Mouse (Mus musculus): Measurements from ENCODE around the gene Minos1.

Minos1 gene

GRCm38 (mm10) chr4:139130701-139131549, at the start of gene Minos1:
Gene Minos1, minus strand, starts transcription at chr4:139131113.
- peak; percentile 89 for DNase-seq (ENCODE audit: low read depth)

DNA sequence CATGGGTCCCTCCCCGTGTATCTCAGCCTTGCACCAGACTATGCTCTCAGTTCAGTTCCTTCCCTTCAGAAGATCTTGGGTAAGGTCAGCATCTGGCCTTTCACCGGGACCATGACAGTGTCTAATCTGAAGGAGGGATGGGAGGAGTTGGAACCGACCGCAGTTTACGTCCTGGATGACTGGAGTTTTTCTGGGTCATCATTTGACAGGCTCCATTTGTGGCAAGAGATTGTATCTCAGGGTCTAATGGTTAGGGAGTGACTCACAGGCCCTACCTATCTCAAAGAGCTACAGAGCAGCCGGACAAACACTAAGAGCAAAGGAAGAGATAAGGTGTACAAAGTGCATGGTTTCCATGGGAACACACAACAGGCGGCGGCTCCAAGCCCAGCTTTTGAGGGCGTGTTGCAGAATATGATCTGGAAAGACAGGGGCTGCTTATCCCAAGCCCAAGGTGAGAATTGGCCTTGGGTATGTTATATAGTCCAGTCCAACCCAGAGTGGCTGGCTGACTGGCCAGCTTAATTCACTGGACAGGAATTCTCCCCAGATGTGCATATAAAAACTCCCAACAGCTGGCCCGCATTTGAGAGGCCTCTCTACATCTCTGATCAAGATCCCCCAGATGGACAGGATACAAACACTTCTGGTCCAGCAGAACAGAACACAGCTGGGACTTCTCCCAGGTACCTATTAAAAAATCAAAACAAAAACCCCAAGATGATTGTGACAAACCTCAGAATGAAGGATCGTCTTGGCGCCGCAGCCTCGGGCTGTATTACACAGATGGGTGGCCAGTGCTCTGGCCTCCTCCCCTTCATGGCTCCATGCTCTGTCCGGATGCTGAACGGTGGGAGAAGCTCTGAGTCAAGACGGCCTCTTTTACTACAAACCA, 49.1 kb upstream of the Minos1 start:
- no peak for DNase-seq (ENCODE audit: low read depth)

- no peak for DNase-seq (ENCODE audit: low read depth)
Observed at GRCm38 (mm10) chr4:139179218-139179617, 48.3 kb upstream of the Minos1 start.

DNA sequence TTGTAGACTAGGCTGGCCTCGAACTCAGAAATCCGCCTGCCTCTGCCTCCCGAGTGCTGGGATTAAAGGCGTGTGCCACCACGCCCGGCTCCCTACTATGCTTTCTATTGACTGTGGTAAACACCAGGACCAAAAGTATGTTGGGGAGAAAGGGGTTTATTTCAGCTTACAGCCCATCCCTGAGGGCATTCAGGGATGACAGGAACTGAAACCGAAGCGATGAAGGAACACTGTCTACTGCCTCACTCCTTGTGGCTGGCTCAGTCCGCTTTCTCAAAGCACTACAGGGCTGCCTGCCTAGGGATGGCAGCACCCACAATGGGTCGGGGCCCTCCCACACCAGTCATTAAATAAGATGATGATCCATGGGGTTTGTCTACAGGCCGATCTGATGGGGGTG, 47.5 kb upstream of the Minos1 start:
- no peak for DNase-seq (ENCODE audit: low read depth)

GRCm38 (mm10) chr4:139177921-139178320, 47.0 kb upstream of the Minos1 start:
- no peak for DNase-seq (ENCODE audit: low read depth)

GRCm38 (mm10) chr4:139176023-139176422, 45.1 kb upstream of the Minos1 start:
- peak; percentile 42 for DNase-seq (ENCODE audit: low read depth)

GRCm38 (mm10) chr4:139175061-139175971, 44.4 kb upstream of the Minos1 start:
- DNase-seq (ENCODE audit: low read depth): no peak

- DNase-seq (ENCODE audit: low read depth): no peak
Observed at GRCm38 (mm10) chr4:139169748-139170279, 38.9 kb upstream of the Minos1 start.

- DNase-seq (ENCODE audit: low read depth): no peak
Observed at GRCm38 (mm10) chr4:139168985-139169747, 38.3 kb upstream of the Minos1 start.

- DNase-seq (ENCODE audit: low read depth): no peak
Observed at GRCm38 (mm10) chr4:139167107-139167506, 36.2 kb upstream of the Minos1 start.

- DNase-seq (ENCODE audit: low read depth): no peak
Observed at GRCm38 (mm10) chr4:139166244-139166643, 35.3 kb upstream of the Minos1 start.

DNA sequence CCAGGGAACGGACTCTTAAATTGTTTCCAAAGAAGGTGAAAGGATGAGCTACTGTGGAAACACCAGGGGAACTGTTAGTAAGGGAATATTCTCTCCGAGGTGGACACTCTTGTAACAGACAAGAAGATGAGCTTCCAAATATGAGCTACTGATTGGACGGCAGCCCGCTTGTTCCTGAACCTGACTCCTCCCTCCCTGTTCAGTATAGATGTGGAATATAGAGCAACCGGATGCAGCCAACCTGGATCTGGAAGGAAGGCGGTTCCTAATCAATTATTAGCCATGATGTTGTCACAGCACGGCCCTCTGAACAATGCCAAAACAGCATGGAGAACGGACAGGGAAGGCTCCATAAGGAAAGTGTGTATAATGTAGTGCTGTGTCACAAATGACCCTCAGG, 34.3 kb upstream of the Minos1 start:
- DNase-seq (ENCODE audit: low read depth): no peak

- no peak for DNase-seq (ENCODE audit: low read depth)
Observed at GRCm38 (mm10) chr4:139164082-139164481, 33.2 kb upstream of the Minos1 start.

DNA sequence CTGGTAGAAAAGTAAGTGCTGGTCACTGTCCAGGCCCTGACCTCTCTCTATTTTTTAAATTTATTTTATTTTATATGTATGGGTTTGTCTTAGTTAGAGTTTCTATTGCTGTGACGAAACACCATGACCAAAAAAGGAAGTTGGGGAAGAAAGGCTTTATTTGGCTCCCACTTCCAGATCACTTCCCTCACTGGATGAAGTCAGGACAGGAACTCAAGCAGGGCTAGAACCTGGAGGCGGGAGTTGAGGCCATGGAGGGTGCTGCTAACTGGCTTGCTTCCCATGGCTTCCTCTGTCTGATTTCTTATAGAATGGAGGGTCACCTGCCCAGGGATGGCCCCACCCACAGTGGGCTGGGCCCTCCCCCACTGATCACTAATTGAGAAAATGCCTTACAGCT, 30.2 kb upstream of the Minos1 start:
- DNase-seq (ENCODE audit: low read depth): no peak

GRCm38 (mm10) chr4:139158350-139158749, 27.4 kb upstream of the Minos1 start:
- DNase-seq (ENCODE audit: low read depth): no peak

DNA sequence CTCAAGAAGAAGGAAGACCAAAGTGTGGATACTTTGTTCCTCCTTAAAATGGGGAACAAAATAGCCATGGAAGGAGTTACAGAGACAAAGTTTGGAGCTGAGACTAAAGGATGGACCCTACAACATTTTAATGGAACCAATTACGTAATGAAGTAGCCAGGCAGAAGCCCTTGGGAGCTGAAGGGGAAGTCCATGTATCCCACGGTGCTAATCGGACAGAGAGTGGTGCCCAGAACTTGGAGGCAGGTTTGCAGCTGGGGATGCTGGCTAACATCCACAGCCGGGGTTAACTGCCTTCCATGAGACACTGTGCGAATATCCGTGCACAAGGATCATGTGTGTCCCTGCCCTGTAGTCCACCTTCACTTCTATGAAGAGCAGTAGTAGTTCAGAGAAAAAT, 25.6 kb upstream of the Minos1 start:
- DNase-seq (ENCODE audit: low read depth): no peak

DNA sequence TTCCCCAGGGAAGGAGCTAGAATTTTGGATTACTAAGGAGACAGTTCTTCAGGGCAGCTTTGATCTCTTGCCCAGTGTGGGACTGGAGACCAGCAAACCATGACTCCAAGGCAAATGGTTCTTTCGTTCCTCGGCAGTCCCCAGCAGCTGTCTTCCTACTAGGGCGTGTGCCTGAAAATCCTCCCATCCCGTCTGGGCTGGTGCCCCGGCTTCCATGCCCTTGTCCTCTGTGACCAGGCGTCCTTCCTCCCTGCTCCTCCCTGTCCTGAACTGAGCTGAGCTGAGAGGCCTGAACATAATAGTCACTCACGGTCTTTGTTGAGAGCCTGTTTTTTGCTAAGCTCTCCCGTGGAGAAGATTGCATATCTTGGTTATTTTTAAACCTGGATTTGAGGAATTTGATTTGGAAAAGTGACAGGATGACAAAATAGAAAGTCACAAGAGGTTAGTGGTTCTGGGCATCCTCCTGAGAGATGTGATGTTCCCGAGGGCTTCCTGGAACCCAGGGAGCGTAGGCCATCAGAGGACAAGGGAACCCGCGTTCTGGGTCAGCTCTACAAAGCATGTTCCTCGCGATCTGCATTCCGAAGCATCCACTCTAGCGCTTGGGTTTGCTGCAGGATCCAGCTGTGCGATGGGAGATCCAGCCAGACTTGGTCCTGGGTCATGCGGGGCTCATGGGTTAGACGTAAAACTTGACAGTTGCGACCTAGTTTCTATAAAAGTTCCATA, 23.8 kb upstream of the Minos1 start:
- DNase-seq (ENCODE audit: low read depth): peak; percentile 13

DNA sequence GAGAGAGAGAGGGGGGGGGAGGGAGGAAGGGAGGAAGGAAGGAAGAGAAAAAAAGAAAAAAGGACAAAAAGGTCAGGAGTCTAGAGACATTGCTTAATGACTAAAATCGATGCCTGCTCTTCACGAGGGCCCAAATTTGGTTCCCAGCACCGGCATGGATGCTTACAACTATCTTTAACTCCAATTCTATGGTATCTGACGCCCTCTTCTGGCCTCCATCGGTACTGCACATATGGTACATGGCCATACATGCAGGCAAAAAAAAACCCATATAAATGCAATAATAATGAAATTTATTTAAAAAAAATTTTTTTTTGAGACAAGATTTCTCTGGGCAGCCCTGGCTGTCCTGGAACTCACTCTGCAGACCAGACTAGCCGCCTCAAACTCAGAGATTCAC, 20.5 kb upstream of the Minos1 start:
- DNase-seq (ENCODE audit: low read depth): no peak

- peak; percentile 100 for DNase-seq (ENCODE audit: low read depth)
Observed at GRCm38 (mm10) chr4:139146760-139147159, 15.8 kb upstream of the Minos1 start.

GRCm38 (mm10) chr4:139145156-139145555, 14.2 kb upstream of the Minos1 start:
- DNase-seq (ENCODE audit: low read depth): no peak
